Mouse (Mus musculus) layer of hippocampus, postnatal 14 days (tissue): ENCODE results near the gene Acat3. TPM values are rescaled to one million over a fixed set of nuclear protein-coding genes. Genes with fewer than 3 reads are reported as not detected.
"Not testable (repeated sequence)": the region's sequence is repeated elsewhere in the genome, so short reads cannot be mapped to it uniquely, and the experiment has no call there.

Experiments used
- DNase-seq, 2 experiments: peaks; one replicate each; pipeline ENCODE4 v3.0.0; 2021 to 2022; ENCODE audit warnings: low spot score in 2 of 2, mixed read lengths in 1 of 2
- total RNA-seq, 2 experiments: library from RNA; stranded (reverse); gene quantifications; 2 replicates each; pipeline ENCODE4 v1.2.3; 2021

Gene Acat3
- total RNA-seq, 2 experiments from 2014 or later = 2.7 to 3.3 TPM

DNA sequence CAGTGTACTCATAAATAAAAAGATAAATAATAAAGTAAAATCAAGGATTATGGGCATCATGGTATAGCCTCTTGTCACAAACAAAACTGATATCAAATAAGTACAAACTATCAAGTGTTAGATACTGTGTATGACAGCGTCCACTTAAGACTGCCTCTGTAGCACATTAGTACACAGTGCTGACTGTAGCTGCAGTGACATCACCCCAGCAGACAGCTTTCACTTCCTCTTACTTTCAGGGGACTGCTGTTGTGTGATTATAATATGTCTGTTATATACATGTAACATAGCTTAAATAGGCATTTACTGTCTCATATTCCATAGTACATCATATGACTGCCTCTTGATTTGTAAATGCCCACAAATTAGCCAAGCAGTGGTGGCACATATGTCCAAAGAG, 19.3 kb downstream of the Acat3 start:
- no peak for DNase-seq

DNA sequence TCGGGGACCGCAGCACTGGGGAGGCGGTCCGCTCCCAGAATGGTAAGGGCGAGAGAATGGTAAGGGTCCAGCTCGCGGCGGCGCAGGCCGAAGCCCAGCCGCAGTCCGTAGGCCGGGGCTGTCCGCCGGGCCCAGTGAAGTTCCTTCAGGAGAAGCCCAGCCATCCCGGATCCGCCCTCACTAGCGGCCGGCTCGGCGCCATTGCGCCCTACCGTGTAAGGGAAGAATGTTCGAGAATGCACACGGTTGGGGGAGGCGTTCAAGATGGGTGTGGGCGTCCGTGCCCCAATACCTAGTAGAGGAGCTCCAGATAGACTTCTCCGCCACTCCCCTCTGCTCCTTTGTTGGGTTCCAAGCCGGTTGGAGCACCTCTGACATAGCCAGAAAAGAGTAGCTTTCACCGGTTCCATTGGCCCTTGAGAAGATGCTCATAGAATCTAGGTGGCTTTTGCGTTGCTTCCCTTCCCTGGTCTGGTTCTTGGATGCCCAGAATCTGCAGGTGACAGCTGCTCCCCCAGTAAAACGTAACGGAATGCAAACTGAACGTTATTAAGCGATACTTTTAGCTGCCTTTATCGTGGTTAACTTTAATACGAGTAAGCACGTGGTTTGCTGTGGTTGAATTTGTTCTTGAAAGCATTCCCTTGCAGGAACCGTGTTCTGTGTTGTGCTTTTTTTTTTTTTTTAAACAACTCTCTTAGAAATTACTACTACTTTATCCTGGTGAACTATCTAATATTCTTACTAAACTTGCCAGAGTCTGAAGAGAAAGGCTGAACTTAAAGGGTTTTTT, 23.6 kb downstream of the Acat3 start:
- DNase-seq = no peak

DNA sequence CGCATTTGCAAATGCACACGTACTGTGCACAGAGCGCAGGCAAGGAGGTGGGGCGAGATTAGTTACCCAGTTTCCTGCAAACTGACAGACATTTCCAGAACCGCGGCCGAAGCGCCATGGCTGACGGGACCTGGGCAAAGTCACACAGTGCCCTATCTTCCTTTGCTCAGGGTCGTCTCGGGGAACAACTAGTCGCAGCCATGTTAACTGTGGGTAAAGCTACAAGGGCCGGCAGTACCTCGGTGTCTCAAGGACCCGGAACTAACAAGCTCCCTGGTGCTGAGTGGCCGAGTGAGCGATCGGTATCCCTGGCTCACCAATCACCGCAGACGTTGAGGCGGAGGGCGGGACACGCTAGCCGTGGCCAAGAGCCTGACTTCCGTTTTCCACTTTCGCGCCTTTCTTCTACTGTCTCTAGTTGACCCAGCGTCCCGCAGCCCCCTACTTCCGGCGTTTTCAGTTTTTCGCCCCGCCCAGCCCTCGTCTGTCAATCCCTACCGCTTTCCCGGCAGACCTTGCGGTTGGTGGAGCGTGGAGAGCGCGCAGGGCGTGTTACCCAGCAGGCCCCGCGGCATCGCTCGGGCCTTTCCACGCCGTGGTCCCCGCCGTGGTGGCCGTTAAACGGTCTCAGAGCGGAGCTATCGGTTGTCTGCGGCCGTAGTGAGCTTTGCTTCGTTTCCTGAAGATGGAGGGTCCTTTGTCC, 24.4 kb downstream of the Acat3 start, which contains the start of gene Mrpl18:
TSS of gene Mrpl18 (minus strand) at position 465 of the 703 bp plus-strand sequence.
- peak; percentile 98 to 100 for DNase-seq

DNA sequence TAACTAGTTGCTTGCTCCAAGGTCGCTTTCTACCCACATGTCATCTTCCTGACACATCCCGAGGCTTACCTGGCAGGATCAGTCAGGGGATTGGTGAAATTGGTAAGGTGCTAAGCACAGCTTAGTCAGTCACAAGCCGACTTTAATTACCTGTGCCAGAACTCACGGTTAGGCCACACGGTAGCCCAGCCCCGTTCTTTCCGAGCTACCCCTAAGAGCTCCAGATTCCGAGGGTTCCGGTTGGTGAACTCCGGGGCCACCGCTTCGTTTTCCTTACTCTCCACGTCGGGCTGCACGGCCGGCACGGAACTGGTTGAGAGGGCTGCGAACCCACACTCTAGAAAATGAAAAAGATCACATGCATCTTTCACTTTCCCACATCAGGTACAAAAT, 24.9 kb downstream of the Acat3 start, which contains the start of gene Tcp1:
TSS of gene Tcp1 (plus strand) at position 214 of the 393 bp plus-strand sequence.
- DNase-seq = no peak

DNA sequence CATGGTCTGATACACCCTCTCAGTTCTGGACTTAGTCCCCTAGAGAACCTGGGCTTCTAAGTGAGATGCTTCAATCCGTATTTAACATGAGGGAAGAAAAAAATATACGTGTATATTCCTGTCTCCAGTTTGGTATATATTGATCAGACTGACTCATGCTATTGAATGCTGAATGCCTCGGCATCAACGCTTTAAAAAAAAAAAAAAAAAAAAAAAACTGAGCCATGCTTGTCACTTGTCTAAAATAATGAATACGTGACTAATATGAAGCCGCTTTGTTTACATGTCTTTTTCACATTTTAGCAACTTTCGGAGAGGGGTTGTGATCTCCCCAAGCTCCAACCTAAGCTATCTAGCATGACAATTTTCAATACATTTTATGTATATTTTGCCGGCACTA, 30.0 kb downstream of the Acat3 start:
- DNase-seq = no peak

DNA sequence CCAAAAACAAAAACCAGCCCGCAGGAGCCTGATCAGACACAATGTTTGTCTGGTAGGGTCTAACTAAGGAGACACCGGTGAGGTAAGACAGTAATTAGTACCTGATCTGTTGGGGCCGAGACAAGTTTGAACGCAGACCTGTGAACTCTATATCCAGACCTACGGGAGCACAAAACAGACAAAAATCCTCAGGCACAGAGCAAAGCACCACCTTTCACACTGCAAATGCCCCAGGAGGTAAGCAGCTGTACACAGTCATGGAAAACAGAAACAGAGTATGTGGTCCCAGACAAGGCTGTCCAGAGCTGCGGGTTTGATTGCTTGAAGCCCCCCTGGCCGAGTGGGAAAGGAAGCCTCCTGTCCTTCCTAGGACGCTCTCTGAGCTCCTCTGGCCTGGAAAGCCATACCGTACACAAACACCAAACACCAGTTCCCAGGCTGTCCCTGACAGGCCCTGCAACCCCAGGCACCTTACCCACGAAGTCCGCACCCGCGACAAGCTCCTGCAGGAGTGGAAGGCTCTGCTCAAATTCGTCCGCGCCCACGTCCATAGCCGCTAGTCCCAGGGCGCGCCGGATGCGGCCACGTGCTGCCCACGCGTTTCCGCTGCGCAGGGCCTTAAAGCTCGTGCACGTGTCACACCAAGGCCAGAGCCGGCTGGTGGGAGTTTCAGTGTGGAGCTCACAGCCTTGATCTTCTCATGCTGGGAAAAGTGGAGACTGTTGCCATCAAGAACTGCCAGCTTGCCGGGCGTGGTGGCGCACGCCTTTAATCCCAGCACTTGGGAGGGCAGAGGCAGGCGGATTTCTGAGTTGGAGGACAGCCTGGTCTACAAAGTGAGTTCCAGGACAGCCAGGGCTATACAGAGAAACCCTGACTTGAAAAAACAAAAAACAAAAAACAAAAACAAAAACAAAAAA, 30.8 kb downstream of the Acat3 start, which contains the start of gene Pnldc1:
TSS of gene Pnldc1 (minus strand) at position 870 of the 920 bp plus-strand sequence.
- DNase-seq = no peak

DNA sequence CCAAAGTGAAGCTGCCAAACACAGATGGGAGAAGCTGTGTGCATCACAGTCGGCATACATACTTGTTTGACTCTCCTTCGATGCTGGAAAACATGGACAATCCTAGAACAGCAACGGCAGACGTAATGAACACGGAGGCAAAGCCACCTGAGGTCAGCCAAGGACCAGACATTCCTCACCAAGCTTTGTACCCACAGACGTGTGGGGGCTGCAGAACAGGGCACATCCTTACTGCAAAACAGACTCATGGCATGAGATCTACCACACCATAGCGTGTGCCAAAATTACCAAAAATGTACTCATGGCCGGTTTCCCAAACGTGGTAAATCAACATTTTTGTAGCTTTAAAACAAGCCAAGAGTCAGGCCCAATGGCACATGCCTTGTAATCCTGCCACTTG, 34.0 kb downstream of the Acat3 start:
- DNase-seq = no peak

DNA sequence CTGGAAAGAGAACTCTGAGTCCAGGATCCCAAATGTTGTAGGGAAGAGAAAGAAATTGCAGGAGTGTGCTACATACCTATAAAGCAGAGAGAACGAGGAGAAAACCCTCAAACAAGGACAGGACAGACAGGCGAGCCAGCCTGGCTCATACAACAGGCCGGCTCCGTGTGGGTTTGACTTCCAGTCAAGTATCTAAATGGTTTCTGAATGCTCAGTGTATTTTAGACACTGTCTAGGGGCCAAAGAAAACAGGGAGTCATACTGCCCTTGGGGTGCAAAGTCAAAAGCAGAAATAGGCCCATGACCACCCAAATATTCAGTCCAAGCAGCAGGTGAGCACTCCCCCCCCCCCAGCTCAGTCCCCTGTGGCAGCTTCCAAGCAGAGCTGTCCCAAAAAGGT, 34.6 kb downstream of the Acat3 start:
- no peak for DNase-seq

DNA sequence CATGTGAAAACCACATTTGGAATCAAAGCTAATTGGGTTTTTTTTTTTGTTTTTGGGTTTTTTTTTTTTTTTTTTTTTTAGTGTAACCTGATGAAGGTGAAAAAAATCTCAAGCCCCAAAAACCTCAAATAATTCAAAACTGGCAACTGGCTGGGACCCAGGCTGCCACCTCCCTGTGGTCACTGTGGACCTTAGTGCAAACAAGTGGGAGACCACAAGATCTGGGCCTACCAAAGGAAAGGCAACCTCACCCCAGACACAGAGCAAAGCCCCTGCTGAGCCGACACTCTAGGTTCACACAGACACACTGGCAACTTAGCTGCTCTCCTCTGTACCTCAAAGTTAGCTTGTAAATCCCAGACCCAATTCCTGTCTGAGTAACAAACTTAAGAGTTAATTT, 36.1 kb downstream of the Acat3 start:
- DNase-seq = no peak

DNA sequence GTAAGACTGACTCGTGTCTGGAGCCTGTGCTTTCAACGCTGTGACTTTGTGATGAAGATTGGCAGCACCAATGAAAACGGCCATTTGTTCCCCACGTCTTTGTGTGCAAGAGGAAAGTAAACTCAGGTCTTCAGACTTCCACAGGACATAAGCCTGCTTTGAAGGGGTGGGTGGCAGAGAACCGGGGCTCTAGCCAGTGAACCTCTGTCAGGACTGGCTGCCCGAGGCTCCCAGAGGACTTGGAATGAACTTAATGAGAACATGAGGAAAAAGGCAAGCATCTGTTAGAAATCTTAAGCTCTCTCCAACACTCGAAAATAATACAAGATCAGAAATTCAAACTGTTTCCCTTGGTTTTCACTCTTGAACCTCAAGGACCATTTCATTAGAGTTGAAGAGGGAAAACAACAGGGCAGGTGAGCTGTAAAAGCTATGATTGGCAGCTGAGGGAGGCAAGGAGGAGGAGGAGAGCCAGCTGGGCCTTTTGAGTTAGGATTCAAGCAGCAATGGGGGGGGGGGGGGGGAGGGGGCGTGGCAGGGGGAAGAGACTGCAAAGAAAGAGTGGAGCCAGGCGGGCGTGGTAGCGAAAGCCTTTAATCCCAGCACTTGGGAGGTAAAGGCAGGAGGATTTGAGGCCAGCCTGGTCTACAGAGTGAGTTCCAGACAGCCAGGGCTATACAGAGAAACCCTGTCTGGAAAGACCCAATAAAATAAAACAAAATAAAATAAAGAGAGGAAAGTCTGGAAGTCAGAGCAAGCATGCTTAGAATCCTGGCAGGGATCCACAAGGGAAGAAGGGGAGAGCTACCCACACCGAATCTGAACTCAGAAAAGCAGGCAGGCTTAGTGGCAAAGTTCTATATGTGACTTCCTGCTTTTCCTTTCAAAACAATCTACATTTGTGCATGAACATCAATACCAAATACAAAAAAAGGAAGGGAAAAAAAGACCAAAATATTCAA, 36.7 kb downstream of the Acat3 start:
- DNase-seq = no peak

DNA sequence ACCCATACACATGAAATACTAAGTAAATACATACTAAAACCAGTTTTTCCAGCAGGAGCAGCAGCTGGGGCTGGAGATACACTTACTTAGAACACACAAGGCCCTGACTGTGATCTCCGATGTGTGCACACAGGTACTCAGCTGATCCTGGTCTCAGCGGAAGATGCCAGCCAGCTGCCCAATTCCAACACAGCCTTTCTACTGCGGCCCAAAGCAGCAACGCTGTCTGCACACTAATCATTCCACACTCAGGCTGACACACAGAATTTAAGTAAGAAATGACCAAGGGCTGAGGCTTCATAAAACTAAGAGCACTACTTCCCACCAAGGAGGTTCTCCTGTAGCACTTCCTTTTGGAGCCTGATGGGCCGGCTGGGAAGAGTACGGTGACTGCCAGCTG, 38.1 kb downstream of the Acat3 start:
- no peak for DNase-seq

DNA sequence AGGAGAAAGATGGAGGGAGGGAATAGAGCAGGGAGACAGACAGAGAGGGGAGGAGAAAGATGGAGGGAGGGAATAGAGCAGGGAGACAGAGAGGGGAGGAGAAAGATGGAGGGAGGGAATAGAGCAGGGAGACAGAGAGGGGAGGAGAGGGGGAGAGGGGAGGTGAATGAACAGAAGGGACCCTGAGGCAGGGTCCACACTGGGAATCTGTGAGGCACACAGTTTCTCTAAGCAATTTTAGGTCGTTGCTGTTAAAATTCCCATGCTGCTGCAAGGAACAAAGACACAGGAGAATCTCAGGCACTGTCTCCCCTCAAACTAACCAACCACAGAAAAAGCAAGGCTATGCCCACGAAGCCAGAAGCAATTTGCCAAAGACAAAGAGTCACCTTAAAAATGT, 41.8 kb downstream of the Acat3 start:
- DNase-seq = not testable (repeated sequence)

DNA sequence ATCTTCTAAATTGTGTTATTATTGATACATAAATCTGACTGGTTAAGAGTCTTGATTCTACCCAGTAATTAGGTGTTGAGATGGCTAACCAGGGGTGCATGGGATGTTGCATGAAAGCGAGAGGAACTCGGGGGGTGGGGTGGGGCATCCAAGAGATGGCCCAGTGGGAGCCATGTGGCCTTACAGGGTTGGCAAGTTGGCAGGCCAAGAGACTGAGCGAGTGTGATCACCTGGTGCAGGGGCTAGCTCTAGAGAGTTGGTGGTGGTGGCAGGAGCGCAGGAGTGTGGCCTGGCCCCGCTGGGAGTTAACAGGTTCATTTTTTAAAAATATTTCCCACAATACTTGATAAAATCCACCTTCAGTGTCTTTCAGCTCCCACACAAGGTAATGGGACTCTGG, 42.7 kb downstream of the Acat3 start:
- no peak for DNase-seq

DNA sequence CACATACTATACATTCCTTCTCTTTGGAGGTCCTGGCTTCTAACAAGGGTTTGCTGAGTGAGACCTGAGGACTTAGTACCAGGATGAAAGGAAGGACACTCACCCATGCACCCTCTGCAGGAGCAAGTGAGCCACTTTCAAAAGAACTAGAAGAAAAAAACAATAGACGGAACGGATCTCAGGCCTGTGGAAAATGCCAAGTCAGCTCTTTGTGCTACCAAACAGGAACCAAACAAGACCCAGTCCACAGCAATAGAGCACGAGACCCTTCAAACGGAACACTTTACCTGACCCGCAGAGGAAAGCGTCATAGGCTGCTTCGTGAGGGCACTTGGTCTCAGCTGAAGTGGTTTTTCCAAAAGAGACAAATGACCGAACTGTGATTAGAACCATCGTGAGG, 48.4 kb downstream of the Acat3 start:
- no peak for DNase-seq

DNA sequence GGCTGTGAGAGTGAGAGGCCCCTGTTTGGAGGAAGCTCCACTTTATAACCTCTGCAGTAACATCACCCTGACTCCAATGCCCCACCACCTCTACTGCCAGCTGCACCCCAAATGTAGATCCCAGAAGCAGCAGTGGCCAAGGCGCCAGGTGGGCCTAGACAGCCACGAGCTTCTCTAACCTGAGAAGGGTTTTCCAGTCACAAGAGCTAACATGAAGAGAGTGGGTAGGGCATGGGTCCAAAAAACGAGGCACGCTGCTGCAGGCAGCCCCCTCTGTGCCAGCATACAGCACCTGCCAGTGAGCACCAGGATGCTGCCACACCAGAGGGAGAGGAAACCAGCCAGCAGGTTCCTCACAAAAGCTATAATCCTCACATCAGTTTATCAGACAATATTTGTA, 49.3 kb downstream of the Acat3 start:
- no peak for DNase-seq

DNA sequence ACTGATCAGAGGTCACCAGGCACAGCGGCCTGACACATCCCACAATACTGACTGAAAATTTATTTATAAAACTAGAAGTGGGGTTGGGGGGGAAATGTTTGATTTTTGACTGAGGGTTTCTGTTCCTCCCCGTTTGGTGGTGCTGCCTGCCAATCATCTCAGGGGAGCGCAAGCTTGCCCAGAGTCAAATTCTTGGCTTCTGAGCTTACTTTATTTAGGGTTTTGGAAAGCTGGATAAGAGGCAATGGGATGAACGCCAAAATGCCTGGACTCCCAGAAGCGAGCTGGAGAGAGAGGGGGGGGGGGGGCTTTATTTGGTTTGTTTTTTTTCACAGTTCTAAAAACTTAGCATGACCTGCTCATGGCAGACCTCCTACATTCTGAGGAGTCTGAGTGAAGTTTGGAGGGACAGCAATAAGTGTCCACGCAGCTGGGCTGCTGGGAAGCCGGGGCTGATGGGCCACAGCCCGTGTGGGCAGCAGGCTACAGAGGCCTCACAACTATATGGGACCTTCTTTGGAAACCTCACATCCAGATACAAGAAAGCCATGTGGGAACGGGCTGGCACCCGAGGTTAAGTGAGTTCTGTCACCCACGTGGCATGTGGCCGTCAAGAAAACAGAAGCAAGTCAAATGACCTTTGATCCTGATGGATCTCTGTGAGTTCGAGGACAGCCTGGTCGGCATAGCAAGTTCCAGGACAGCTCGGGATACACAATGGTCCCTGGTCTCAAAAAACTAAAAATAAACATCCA, 53.2 kb downstream of the Acat3 start:
- no peak for DNase-seq

DNA sequence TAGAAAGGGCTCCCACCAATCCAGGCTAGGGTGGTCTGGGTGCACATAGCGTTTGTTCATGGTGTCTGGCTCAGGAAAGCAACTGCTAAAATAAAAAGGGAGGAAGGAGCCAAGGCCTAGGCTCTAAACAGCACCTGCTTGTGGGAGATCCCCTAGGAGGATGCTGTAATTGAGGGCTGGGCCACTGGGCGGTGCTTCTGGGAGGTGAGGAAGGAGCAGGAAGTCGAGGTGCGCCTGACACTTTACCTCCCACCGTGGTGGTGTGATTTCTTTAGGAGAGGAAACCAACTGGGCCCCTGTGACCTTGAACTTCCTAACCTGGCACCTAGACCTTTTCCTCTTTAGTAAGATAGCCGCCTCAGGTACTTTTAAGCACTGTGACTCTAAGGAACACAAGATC, 53.8 kb downstream of the Acat3 start:
- no peak for DNase-seq

DNA sequence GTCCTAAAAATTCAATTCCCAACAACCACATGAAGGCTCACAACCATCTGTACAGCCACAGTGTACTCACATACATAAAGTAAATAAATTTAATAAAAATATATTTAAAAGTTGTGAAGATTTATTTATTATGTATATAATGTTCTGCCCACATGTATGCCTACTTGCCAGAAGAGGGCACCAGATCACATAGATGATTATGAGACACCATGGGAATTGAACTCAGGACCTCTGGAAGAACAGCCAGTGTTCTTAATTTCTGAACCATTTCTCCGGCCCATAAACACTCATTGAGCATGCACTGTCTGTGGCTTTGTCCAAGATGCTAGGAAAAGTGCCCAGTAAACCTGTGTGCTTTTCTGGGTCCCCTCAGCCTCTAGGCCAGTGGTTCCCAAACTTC, 59.2 kb downstream of the Acat3 start:
- no peak for DNase-seq

DNA sequence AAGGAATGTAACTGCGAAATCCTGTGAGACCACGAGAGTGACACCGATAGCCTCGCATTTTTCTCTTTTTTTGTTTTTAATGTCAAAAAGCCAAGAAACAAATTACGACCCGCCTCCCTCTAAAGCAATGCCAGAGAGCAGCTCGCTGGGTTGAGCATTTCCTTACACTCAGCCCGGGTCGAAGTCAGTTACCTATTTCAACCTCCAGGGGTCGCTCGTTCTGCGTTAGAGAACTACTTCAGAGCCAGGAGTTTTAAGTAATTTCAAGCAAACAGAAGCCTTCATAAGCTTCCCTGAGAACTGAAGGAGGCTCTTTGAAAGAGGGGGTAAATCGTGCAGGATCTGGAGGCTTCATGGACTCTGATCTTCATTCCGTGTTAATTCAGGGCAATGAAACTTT, 60.2 kb downstream of the Acat3 start:
- peak; percentile 84 to 89 for DNase-seq

DNA sequence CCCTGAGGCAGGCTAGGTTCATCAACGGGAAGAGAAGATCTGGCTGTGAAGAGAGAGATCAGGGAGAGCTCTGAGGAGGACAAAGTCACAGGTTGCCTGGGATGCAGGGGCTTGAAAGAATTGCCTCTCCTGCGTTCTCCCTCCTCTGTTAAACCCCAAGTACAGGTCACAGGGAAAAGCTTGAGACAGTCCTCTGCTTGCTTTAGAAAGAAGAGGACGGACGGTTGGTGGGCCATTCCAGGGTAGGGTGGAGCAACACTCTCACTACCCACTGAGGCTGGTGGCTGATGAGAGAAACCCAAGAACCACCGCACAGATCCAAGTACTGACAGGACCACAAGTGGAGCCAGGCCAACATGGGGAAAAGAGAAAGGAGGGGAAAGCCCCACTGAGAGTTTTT, 64.7 kb downstream of the Acat3 start, which contains the start of gene Mrgprh:
TSS of gene Mrgprh (plus strand) at position 301 of the 400 bp plus-strand sequence.
- DNase-seq = no peak
